Mouse (Mus musculus) lung, postnatal 36 days (tissue): ENCODE results near the gene Gm10518.
"Not testable (repeated sequence)": the region's sequence is repeated elsewhere in the genome, so short reads cannot be mapped to it uniquely, and the experiment has no call there.

Experiments used
- DNase-seq: peaks from one replicate; pipeline ENCODE4 v3.0.0; 2022; ENCODE audit warnings: mixed read lengths

Gm10518 gene

GRCm38 (mm10) chr1:179802610-179803512 lies at the start of gene Gm10518:
Gene Gm10518, plus strand, starts transcription at chr1:179803376.
- peak; percentile 57 for DNase-seq

- DNase-seq, result no peak
Measured at GRCm38 (mm10) chr1:179756477-179756876, 46.7 kb upstream of the Gm10518 start.

- DNase-seq, result no peak
Measured at GRCm38 (mm10) chr1:179760086-179760485, 43.1 kb upstream of the Gm10518 start.

- no peak for DNase-seq
Measured at GRCm38 (mm10) chr1:179760553-179760952, 42.6 kb upstream of the Gm10518 start.

GRCm38 (mm10) chr1:179776831-179777230 lies 26.3 kb upstream of the Gm10518 start:
- DNase-seq, result peak; percentile 59

- DNase-seq, result no peak
Measured at GRCm38 (mm10) chr1:179784098-179784497, 19.1 kb upstream of the Gm10518 start.

GRCm38 (mm10) chr1:179785502-179785901 lies 17.7 kb upstream of the Gm10518 start:
- no peak for DNase-seq

GRCm38 (mm10) chr1:179787281-179787680 lies 15.9 kb upstream of the Gm10518 start:
- peak; percentile 11 for DNase-seq

- peak; percentile 13 for DNase-seq
Measured at GRCm38 (mm10) chr1:179798794-179799193, 4.4 kb upstream of the Gm10518 start.

GRCm38 (mm10) chr1:179803513-179804139 lies 450 bp downstream of the Gm10518 start, which contains the start of gene Ahctf1:
Gene Ahctf1, minus strand, starts transcription at chr1:179803680.
- peak; percentile 99 for DNase-seq

GRCm38 (mm10) chr1:179804140-179804881 lies 1.1 kb downstream of the Gm10518 start:
- no peak for DNase-seq

GRCm38 (mm10) chr1:179805751-179806150 lies 2.6 kb downstream of the Gm10518 start:
- no peak for DNase-seq

GRCm38 (mm10) chr1:179807468-179807867 lies 4.3 kb downstream of the Gm10518 start:
- no peak for DNase-seq

GRCm38 (mm10) chr1:179808300-179808699 lies 5.1 kb downstream of the Gm10518 start:
- DNase-seq, result no peak

GRCm38 (mm10) chr1:179813385-179813784 lies 10.2 kb downstream of the Gm10518 start:
- DNase-seq, result no peak

GRCm38 (mm10) chr1:179814616-179815015 lies 11.4 kb downstream of the Gm10518 start:
- no peak for DNase-seq

- DNase-seq, result not testable (repeated sequence)
Measured at GRCm38 (mm10) chr1:179818490-179819278, 15.5 kb downstream of the Gm10518 start.

GRCm38 (mm10) chr1:179824549-179824948 lies 21.4 kb downstream of the Gm10518 start:
- DNase-seq, result no peak

GRCm38 (mm10) chr1:179828051-179828450 lies 24.9 kb downstream of the Gm10518 start:
- DNase-seq, result no peak

- no peak for DNase-seq
Measured at GRCm38 (mm10) chr1:179828900-179829299, 25.7 kb downstream of the Gm10518 start.

GRCm38 (mm10) chr1:179832710-179833240 lies 29.6 kb downstream of the Gm10518 start:
- DNase-seq, result no peak

- DNase-seq, result no peak
Measured at GRCm38 (mm10) chr1:179833596-179833995, 30.4 kb downstream of the Gm10518 start.
